Mouse (Mus musculus) thymus, postnatal 4 days (tissue): ENCODE measurements around the gene Uggt2.

ENCODE experiments used
- DNase-seq: peaks from one replicate; pipeline ENCODE4 v3.0.0; 2021

The Uggt2 gene

DNA sequence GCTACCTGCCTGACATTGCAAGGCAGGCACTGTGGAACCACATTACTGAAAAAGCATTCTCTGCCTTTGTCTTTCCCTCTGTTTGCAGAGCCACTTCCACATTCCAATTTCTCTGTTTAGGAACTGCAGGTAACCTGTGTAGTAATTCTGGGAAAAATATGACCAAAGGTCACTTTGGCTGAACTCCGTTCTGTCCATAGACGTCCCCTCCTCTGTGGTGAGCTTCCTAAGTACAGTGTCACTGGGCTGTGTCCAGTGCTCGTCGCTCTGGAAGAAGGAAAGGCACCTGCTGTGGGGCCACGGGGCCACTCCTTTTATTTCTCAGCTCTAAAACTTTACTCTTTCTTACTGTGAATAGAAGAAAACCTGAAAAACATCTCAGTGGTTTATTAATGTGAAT is 118.9 kb downstream of the Uggt2 start:
- no peak for DNase-seq

DNA sequence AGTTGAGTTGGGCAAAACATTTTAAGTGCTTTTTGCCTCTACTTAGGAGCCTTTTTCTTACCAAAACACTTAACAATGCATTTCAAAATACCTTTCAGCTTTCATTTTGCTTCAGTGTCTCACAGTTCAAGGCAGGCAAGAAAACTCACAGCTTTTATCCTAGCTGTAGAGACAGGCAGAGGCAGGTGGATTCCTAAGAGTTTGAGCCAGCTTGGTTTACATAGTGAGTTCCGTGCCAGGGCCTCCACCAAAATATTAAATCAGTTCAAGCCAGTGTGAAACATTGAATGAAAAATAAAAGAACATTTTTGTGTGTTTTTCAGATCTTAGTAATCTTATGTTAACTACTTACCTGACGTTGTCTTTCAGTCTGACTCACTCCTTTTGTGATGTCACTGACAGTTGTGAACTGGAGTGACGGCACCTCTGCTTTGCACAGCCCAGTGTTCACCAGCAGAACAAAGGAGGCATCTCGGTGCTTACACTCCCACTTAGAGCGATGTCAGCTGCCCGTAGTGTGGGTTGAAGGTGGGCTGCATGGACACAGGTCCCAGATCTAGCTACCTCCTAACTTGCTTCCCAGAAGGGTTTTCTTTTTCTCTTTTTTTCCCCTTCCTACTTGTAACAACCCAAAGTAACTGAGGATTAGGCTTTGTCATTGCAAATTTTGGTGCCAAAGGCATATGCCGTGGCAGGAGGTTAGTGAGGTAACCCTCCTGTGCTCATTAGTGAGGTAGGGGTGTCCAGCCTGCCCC is 119.5 kb downstream of the Uggt2 start:
- peak; percentile 20 for DNase-seq

DNA sequence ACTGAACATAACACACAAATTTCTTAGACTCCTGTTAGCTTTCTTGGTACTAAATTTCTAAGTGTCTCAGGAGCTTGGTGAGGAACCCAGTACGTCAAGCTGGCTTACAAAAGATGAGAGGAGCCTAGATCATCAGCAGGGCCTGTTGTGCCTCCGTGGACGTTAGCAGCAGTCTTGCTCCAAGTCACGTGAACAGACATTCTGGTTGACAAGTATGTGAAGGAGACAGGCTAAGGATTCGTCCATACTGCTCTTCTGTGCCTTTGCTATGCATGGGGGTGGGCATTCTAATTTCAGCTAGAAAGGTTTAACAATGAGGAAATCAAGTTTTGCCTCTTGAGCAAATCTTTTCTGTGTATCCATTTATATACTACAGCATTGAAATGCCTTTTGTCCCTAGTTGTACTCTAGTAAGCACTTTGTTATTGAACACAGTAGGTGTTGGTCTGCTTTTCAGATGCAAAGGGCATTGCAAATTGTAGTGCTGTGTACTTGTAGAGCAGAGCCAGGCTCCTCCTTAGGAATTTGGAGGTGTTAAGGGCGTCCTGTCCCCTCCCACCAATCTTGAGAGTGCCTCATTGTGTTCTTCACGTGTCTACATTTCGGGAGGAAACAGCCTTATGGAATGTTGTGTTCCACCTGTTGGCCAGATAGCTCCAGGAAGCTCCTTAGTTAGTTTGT is 122.0 kb downstream of the Uggt2 start:
- DNase-seq, result no peak

DNA sequence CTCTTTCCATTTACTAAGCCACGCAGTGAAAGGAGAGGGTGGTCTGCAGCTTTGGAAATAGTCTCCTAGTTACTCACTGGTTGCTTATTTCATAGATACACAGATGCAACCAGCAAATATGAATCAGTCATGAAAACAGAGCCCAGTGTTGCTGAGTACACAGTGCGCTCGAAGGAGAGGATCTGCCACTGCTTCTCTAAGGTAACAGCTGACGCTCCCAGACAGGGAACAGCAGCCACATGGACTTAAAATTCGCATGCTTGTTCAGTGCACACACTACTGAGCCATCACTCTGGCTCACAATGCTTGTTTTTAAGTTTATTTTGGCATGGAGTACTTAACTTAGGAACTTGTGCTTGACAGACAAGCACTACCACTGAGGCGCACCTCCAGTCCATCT is 127.0 kb downstream of the Uggt2 start:
- DNase-seq, result no peak

DNA sequence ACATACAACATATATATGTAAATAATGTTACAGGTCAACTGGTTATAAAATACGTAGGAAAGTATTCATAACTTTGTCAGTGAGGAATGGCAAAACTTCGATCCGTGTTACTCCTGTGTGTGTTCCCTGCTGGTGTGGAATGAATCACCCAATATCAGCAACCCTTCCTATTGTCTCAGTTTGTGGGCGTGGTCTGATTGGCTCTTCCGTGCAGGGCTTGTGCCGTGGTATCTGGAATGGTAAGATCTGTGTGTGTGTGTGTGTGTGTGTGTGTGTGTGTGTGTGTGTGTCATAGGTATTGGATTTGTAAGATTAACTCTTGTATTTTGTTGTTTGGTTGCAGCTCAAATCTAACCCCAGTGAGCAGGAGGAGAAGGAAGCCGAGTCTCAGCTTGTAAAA is 131.6 kb downstream of the Uggt2 start:
- no peak for DNase-seq

DNA sequence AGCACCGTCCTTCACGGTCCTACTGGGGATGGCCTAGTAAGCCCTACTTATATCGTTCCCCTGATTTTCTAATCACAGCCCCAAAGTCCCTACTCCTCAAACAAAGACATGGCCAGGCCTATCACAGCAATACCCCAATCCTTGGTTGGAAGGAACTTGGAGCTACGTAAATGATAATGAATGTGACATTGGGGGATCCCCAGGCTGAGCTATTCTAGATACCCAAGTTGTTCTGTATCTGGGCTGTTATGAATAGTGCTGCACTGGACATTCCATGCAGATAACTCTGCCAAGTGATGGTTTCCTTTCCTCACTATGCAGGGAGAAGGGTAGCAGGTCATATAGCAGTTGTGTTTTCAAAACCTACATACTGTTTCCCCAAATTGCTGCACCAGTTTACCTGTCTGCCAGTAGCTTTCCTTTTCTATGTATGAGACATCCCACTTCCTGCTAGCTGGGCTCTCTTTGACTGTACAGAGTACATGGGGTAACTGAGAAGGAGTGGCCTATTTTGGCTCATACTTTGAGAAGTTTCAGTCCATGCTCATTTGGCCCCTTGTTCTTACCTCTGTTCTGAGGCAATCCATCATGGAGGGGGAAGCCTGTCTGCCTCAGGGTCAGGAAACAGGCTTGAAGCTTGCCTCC is 133.8 kb downstream of the Uggt2 start:
- DNase-seq, result no peak

DNA sequence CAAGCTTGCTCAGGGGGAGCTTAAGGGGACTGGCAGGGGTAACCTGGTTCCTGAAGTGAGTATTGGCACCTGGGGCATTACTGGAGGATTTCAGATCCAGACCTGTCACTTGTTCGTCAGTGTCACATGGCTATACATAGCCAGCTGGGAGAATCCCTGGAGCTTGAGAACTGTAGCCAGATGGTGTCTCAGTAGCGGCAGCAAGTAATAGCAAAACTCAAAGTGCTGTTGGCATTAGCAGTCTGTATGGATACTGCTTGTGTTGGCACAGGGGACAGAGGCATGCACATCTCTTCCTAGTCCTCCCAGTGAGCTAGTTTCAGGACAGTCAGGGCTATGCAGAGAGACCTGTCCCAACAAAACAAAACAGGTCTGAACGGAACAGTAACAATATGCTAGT is 141.2 kb downstream of the Uggt2 start:
- DNase-seq, result no peak

DNA sequence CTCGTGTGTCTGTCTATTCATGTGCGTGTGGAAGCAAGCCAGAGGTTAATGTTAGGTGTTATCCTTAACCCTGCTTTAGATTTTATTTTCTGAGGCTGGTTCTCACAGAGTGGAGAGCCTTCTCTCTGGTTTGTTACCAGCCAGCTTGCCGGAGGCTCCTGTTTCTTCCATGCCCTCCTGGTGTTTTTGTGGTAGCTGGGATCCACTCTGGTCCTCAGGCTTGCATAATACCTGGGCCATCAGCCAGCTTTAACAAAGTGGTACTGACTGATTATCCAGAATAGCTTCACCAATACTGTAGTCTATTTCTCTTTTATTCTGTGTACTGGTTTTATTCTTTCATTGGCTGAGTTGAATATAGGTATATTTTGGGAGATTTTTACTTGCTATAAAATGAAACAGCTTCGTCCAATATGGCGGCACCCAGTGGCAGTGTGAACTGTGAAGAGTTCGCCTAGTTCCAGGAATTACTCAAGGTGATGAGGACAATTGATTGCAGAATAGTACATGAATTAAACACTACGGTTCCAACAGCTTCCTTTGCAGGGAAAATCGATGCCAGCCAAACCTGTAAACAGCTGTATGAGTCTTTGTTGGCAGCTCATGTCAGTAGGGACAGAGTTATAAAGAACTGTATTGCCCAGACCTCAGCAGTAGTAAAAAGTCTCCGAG is 147.2 kb downstream of the Uggt2 start:
- DNase-seq, result no peak

DNA sequence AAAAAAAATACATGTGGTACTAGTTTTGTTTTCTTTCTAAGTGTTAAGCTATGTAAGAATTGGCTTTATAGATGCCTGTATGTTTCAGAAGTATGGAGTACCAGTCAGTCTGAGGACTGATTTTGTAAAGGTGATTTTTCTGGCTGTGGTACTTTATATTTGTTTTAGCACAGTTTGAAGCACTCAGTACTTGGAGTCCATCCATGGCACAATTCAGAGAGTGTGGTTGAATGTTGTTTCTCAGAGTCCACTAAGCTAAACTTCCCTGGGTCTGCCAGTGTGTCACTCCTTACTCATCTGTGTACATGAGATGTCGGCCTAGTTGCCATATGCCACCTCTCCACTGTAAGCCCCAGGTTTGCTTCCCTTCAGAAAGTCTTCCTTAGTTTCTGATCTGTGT is 150.4 kb downstream of the Uggt2 start:
- no peak for DNase-seq

DNA sequence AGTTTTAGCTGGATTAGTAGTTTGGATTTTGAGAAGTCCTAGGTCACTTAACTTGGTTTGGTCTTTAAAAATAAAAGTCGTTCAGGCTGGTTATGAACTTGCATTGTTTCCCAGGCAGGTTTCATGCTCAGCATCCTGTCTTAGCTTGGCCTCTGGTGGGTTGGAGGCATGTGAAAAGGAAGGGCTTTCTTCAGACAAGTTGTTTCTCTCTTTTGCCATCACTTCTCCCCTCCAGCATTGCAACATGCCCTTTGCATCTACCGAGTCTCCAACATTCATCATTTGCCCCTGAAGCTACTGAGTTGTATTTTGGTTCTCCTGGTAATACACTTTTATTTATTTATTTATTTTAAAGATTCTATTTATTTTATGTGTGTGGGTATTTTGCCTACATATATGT is 154.5 kb downstream of the Uggt2 start:
- no peak for DNase-seq

DNA sequence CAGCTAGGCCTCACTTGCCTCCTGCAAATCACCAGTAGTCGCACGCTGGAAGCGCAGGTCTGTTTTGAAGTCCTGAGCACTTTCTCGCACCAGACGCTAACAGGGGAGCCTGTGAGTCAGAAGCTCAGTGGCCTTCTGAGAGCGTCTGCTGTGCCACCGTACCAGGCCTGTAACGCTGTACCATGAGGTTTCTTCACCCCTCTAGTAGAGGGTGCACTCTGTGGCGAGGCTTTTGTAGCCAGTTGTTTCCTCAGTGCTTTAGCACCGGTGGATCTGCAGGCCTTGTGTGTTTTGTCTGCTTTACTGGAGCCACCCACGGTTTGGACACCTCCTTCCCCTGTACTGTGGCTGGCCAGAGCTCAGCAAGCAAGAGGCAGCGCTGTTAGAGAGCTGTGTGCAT is 157.2 kb downstream of the Uggt2 start:
- peak; percentile 45 for DNase-seq

DNA sequence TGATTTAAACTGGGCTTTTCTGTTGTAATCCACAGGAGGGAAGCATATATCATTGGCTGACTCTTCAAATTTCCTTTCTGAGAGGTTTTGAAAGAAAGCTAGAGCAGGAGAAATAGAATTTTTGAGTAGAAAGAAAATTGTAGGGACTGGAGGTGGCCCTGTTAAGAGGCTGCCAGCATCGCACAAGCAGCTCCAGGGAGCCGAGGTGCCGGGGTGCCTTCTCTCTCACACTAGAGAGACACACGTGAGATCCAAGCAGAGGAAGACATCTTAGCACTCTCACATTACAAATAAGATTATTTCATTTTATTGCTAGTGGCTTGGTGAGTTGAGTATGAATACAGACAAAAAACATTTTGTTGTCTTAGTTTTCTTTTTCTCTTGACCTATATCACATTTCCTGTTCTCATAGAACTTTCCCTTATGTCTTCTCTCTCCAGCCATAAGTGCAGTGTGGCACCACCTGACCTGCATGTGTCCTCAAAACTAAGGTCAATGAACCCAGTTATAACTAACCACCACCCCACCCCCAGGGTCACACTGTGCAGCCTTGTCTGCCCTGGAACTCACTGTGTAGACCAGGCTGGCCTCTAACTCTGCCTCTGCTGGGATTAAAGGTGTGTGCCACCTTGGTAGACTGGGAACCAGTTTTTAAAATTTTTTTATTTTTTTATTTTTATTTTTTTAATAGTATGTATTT is 158.3 kb downstream of the Uggt2 start:
- peak; percentile 66 for DNase-seq

DNA sequence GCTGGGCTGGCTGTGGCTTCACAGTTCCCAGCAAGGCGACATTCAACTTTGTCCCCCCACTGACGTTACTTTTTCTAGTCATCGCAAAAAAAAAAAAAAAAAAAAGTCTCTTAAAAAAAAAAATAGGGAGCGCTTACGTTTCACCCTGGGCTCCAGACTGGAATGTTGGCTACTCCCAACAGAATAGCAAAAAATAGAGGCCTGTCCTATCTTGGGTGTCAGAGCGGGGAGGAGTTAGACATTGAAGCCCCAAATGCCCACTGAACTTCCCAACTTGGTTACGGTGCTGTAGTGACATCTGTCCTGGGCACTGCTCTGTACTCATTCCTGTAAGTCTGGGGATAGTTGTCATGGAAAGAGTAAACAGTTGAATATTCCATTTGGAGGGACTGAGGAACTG is 160.7 kb downstream of the Uggt2 start:
- no peak for DNase-seq

DNA sequence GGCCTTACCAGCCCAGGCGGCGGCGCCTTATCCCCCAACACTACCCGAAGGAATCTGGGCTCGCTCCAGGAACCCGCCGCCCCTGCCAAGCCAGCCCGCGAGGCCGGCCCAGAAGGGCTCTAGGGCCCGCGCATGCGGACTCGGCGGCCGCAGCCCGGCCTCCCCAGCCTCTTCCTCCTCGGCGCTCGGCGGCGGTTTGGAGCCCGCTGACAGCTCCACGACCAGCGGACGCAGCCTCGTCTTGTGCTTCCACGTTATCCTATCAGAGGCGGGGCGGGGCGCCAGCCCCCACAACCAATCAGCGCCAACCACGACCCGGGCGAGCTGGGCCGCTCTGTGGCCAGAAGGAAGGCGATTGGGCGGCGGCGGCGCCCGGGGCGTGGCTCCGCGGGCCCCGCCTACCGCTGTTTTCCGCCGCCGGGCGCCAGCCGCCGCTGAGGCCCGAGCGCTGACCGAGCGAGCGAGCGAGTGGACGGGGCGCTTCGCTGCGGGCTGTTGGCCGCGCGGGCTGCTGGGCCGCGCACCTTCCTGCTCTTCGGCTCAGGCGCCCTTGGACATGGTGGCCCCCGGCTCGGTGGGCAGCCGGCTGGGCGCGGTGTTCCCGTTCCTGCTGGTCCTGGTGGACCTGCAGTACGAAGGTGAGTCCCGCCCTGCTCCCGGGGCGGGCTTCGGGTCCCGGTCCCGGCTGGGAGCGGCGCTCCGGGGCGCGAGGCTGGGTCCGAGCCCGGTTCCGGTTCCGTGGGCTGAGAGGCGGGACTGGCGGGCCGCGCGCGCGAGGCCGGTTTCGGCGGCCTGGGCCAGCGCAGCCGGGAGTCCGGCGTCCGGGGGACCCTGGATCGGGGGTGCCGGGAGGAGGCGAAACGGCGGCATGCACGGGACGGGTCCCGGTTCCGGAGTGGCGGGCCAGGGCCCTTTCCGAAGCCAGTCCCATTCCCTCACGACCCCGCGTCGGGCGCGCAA is 161.4 kb downstream of the Uggt2 start, which contains the start of gene Dnajc3:
Dnajc3 (plus strand) TSS at position 444 of the 960 bp plus-strand sequence.
- DNase-seq, result peak; percentile 98

DNA sequence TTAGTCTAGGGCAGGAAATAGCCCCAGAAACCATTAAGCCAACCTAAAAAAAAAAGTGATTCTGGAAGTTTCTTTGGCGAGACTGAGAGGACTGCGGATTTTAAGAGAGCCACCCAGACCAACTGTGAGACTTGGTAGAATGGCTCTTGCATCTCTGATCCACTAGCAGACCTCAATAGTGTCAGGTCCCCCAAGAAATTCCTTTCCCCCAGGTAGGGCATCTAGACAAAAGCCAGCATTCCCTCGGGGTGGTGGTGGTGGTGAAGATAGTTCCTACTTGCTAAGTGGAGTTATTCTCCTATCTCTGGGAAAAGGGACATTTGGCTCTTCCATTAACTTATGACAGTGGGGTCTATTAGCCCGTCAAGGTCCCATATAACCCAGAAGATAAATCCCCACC is 162.3 kb downstream of the Uggt2 start:
- DNase-seq, result no peak

DNA sequence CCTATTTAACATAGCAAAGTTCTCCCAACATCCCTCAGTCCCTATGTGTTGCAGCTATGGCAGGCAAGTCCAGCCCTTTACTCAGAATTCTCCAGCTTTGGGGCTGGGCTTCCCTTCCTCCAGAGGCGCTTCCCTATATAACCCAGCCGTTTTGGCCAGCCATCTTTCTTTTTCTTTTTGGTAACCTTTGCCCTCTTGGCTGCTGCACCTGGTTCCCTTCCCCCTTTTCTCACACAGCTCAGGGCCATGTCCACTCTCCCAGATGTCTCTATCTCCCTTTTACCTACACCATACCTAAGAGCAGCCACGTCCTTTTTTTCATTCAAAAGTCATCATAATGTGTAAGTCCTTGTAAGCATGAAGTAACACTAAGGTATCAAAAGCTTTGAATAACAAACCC is 163.0 kb downstream of the Uggt2 start:
- DNase-seq, result no peak
